Mouse (Mus musculus): ENCODE results near the gene Mapkapk2.
"Not testable (repeated sequence)": the region's sequence is repeated elsewhere in the genome, so short reads cannot be mapped to it uniquely, and the experiment has no call there.

The Mapkapk2 gene

DNA sequence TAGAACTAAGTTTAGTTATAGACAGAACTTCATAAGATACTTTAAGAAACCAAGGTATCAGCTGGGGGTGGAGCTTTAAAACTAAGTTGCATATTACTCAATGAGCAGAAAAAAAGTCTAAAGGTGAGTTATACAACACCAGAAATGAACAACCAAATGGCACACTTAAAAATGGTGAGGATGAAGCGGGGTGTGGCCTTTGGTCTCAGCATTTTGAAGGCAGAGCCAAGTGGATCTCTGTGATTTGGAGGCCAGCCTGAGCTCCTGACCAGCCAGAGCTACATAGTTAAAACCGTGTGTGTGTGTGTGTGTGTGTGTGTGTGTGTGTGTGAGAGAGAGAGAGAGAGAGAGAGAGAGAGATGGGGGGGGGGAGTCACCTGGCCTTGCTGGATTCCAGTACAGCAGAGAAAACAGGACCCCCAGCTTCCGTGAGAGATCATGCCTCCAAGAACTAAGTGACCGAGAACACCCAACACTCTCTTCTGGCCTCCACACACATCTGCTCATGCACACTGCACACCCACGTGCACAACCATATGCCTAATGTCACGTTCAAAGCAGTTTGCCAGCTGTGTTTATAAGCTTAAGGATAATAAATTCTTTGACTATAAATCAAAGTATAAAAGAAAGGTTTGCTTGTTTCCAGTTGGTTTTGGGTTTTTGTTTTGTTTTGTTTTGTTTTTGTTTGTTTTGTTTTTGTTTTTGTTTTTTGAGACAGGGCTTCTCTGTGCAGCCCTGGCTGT is 49.3 kb downstream of the Mapkapk2 start:
- no peak for DNase-seq

DNA sequence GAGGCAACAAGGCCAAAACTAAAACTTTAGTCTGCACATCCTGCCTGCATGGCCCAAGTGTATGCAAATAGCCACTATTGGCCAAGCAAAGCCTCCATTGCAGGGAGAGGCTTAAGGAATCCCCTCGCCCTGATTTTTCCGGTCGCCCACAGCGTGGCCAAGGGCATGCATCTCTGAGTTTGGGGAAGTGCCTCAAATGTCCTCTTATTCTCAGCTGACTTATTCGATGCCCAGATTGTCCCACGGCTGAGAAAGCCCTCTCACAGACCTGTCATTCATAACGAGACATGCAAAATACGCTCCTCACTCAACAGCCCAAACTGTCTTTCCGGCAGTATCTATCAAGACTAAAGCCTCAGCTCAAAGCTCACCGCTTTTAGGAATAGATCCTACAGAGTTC is 51.0 kb downstream of the Mapkapk2 start:
- peak; percentile 30 to 39 for DNase-seq

DNA sequence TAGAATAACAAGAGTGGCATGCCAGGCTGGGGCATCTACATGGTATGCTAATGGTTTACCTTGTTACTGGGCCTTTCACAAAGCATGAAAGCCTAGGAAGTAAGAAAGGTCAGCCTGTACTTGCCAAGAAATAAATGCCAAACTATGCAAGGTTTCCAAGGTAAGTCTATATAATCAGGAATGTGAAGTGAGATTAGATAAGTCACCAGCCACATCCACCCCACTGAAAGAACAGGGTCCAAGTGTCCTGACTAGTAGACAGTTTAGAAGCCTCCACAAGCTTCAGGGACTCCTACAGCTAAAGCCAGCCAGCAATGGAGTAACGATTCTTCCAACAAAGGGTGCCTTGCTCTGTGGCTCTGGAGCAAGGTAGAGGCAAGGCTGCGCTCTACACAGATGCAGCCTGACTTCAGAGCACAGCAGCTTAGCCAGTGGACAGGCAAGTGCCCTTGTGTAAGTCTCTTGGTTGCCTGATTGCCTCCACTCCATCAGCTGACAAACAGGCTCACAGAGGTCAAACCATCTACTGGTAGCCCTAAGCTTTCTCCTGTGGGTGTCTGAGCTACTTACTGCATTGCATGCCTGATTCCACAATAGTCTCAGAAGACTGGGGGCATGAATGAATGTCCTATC is 51.8 kb downstream of the Mapkapk2 start:
- no peak for DNase-seq

DNA sequence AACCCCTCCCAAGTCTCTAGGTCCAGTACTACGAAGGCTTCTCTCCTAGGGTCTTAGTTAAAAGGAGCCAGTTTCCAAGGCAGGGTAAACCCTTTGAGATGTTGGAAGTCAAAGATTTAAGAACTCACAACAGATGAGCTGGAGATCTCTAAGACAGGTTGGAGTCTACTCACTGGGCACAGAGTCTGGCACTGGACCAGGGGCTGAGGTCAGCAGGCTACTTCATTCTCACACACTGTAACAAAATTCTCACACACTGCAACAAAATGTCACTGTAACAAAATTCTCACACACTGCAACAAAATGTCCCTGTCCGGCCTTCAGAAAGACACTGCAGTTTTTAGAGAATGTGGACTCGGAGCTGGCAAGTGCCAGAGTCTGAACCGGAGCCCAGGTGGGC is 54.0 kb downstream of the Mapkapk2 start:
- no peak for DNase-seq

DNA sequence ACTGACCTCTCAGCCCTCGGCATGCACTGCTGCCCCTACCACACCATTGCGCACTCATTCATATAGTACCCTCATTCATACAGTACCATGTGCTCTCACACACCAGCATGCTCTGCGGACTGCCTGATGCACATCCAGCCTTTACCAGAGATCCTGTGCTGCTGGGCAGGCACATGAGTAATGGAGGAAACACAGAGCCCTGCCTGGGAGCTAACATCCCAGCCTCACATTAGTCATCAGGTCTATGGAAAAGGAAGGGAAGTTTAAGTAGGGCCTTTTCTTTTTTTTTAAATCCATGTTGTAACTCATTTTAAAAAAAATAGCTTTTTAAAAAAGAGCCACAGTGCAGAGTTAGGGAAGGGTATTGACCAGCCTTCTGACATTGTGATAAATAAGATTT is 54.9 kb downstream of the Mapkapk2 start:
- DNase-seq, result no peak

DNA sequence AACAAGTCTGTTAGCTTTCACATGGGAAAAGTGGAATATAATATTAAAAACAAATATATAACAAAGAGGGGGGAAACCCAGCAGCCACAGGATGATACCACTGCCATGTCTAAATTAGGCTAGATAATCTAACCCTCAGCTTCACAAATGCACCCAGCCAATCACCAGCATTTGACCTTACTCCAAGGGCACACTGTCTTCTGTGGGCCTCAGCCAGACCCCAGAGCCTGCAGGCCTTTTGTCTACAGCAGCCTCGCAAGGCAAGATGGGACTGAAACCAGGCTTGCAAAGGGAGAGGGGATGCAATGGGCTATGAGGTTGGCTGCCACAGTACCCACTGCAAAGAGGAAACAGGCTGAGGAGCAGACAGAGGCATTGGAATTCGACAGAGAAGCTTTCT is 55.4 kb downstream of the Mapkapk2 start:
- DNase-seq, result no peak

DNA sequence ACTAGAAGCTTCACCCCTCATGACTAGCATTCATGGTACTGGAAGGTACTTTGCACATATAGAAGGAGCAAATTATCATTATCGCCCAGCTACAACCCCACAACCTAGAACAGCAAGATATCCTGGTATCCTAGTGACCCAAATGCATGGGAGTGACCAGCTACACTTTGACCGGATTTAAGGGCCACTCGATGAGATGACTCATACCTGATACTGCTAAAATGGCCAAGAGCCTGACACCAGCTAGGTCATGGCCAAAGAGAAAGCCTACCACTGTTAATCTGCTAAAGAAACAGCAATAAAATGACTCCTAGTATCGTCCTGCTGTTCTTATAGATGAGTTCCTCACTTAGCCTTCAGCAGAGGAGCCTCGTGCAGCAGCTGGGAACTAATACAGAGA is 58.1 kb downstream of the Mapkapk2 start:
- DNase-seq, result no peak

DNA sequence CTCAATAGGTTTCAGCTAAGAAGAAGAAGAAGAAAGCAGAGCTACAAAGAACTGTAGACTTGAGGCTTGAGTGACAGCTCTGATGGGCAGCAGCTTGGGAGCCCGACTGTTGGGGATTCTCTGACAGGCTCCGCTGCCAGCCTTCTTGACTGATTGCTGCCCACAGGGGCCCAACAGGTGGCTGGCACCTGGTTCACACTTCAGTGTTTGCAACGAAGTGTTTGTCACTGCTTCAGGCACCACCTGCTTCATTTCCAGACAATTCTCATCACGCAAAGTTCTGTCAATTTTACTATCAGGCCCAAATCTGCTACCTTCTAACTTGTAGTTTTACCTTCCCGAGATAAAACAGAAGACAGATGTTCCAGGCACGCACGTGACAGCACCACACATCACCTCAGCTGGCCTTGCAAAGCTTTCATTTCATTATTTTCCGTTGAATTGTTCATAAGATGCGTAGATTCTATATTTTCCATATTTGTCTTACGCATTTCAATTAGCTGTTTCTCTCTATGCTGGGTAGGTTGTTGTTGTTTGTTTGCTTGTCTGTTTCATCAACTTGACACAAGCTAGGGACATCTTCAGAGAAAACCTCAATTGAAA is 59.1 kb downstream of the Mapkapk2 start:
- no peak for DNase-seq

GRCm38 (mm10) chr1:131038001-131038400 is 59.6 kb downstream of the Mapkapk2 start:
- peak; percentile 46 to 47 for DNase-seq

DNA sequence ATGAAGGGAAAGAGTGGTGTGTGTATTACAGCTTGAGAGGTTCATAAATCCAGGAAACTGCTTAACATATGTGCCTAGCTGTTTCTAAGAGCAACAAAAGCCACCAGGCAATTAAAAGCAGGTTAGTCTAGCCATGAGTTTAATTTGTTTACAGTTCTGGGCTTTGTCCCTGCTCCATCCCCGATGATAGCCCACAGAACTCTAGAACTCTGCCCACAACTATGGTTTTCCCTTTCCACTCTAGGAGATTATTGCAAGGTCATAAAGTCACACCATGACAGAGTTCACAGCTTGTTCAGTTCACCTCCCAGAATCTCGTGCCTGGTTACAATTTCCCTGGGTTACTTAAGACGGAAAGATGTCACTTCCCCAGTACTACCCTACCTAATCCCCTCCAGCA is 66.4 kb downstream of the Mapkapk2 start:
- no peak for DNase-seq

- no peak for DNase-seq
Measured at GRCm38 (mm10) chr1:131030261-131030660, 67.4 kb downstream of the Mapkapk2 start.

- DNase-seq, result no peak
Measured at GRCm38 (mm10) chr1:131029215-131029614, 68.4 kb downstream of the Mapkapk2 start.

GRCm38 (mm10) chr1:131025843-131026190 is 71.8 kb downstream of the Mapkapk2 start:
- peak; percentile 36 to 39 for DNase-seq

GRCm38 (mm10) chr1:131024900-131025842 is 72.5 kb downstream of the Mapkapk2 start:
- no peak for DNase-seq

DNA sequence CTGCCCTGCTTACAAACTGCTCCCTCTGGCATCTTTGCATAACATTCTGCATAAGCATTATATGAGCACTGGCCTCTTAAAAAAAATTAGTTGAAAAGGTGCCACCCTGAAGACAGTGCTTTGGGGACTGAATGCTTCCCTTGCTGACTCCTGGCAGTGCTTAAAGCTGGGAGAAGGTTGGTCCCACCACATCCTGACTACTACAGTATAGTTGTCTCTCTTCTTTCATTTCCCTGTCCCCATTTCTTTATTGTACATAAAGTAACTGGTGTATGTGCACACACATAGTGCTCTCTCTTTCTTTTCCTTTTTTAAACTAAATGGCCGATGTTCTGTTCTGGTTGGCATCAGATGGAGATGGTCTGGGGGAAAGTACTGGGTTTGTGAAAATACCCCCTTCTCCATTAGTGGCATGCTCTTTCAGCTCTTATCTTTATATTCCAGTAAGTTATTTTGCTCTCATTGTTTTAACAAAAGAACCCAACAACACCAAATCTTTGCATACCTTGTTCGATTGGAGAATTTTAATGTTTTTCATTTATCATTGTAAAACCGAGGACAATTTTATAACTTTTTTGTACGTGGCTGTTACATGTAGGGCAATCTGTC is 74.3 kb downstream of the Mapkapk2 start:
- DNase-seq, result not testable (repeated sequence)

DNA sequence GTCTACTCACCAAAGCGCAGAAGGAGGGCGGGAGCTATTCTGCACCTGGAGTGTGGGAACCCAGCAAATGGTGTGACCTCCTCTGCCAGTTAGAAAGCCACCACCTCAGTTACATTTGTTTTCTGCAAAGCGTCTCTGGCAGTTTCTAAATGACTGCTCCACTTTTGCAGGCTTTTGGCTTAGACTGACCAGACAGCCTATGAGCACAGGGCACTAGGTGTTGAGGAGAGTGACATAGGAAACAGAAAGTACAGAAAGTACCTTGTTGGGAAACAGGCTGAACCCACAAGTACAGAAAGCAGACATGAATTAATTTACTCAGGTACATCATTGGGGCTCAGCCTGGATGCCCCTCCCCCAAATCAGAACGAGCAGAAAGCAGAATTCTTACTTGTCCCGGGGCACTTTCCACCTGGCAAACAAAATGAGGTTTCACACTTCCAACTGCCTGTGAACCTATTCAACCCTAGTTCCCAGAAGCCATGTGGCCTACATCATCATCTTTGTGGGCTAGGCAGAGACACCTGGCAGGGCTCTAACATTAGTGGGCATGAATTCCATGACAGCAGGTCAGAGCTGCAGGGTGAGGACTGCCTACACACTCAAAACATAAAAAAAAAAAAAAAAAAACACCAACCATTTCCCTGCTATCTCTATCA is 74.9 kb downstream of the Mapkapk2 start:
- DNase-seq, result peak; percentile 17 to 18

DNA sequence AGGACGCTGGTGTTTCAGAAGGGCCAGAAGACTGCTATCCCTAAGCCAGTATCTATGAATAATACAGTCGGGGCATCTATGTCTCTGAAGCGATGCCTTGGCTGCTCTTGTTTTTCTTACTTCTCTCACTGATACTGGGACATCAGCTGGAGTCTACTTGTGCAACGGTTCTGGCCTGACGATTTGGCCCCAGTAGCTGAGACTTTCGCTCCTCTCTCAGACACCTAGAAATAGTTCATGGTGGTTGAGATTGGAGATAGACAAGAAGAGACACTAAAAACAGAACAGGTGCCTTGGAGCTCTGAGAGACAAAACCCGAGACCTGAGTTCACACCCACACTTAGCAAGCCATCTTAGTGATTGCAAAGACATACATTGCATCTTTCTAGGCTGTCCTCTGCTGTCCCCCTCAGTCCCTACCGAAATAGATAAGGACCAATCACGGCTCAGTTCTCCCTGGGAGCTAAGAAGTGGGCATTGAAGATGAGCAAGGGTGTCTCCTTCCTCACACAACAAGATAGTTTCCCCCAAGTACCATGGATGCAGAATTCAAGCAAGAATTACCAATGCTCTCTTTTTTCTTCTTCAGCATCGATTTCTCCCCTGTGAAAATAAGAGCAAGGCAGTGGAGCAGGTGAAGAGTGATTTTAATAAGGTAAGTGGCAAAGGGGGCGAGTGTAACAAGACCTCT is 75.6 kb downstream of the Mapkapk2 start:
- no peak for DNase-seq

- DNase-seq, result peak; percentile 27 to 34
Measured at GRCm38 (mm10) chr1:131021438-131021837, 76.2 kb downstream of the Mapkapk2 start.

DNA sequence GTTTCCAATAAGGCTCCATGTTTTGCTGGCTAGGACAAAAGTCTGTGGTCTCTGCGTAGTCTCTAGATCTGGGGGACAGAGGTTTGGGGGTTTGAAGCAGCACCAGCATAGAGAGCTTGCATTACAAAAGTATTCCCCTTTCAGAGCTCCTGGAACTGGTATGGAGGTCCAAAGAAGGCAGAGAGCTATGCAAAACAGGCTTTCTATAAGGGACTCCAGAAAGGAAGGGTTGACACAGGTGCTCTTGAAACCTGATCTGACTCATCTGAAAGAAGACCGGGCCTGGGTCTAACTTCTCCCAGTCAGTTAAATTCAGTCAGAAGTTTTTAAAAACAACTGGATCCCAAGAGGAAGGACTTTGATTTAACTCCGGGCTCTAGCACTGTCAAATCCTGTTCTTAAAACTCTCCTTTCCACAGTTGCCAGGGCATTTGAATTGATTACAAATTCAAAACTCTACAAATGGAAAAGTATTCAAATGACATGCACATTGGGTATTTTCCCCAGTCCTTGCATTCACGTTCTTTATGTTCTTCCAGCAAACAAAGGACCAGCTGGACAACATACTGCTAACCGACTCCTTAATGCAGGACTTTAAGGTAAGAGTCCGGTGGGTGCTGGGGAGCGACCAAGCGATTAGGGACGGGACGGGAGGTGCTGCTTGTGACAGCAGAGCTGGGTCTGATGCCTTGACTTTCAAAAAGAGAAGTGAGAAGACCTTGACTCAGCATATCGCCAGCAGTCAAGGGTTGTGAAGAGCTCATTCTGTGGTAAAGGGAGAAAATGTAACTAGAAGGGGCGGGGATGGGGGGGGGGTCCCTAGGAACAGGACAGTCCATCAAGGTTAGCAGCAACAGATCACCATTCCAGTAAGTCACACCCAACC is 77.0 kb downstream of the Mapkapk2 start:
- DNase-seq, result peak; percentile 39 to 47

DNA sequence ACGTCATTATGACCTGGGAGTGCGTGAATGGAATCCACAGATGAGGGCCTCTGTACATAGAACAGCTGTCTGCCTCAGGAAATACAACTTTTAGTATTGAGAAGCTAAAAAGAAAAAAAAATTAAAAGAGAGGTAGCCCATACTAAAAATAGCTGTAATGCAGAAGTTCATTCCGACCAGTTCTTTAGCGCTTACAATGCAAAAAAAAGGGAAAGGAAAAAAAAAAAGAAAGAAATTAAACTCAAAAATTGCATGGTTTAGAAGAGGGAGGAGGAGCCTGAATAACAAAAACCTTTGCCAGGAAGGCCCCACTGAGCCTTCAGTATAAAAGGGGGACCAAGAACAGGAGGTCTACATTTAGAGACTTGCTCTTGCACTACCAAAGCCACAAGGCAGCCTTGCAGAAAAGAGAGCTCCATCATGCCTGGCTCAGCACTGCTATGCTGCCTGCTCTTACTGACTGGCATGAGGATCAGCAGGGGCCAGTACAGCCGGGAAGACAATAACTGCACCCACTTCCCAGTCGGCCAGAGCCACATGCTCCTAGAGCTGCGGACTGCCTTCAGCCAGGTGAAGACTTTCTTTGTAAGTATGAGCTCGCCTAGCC is 78.0 kb downstream of the Mapkapk2 start, which contains the start of gene Il10:
TSS of gene Il10 (plus strand) at position 354 of the 607 bp plus-strand sequence.
- no peak for DNase-seq
